Mouse (Mus musculus) kidney, postnatal 0 days (tissue): ENCODE measurements around the gene Atp1b2. TPM values are rescaled to one million over a fixed set of nuclear protein-coding genes. Genes with fewer than 3 reads are reported as not detected.

Experiments used
- ATAC-seq: fragments of 200-750 bp; cut with Nextera tagmentation; replicated peaks from 2 replicates; pipeline ENCODE4 v1.8.0; 2017; ENCODE audit warnings: low read depth, moderate number of reproducible peaks, moderate TSS enrichment, moderate library complexity; ENCODE audit not compliant: low FRiP score
- DNase-seq: peaks from one replicate; pipeline ENCODE4 v3.0.0-alpha.2; 2016; ENCODE audit warnings: low spot score
- H3K27ac ChIP-seq: fragments of 300-500 bp; sonication (generic); 2 replicates; pipeline ENCODE4 v1.5.1; 2014; ENCODE audit warnings: mild to moderate bottlenecking
- H3K27me3 ChIP-seq: fragments of 300-500 bp; sonication (generic); 2 replicates; pipeline ENCODE4 v1.6.1; 2014; ENCODE audit warnings: low read length, mixed read lengths; ENCODE audit not compliant: insufficient read depth
- H3K36me3 ChIP-seq: fragments of 300-500 bp; sonication (generic); 2 replicates; pipeline ENCODE4 v1.6.1; 2014; ENCODE audit warnings: low read length, mixed read lengths; ENCODE audit not compliant: insufficient read depth
- H3K4me1 ChIP-seq: fragments of 300-500 bp; sonication (generic); replicated peaks from 2 replicates; pipeline ENCODE4 v1.6.1; 2014; ENCODE audit warnings: antibody characterized with exemption, low read length, mixed read lengths; ENCODE audit not compliant: insufficient read depth
- H3K4me2 ChIP-seq: fragments of 300-500 bp; sonication (generic); 2 replicates; pipeline ENCODE4 v1.6.1; 2014; ENCODE audit warnings: mild to moderate bottlenecking, low read length, moderate library complexity, mixed read lengths
- H3K4me3 ChIP-seq: fragments of 300-500 bp; sonication (generic); replicated peaks from 2 replicates; pipeline ENCODE4 v1.5.1; 2014; ENCODE audit warnings: low read depth, low read length
- H3K9ac ChIP-seq: fragments of 300-500 bp; sonication (generic); 2 replicates; pipeline ENCODE4 v1.6.1; 2014; ENCODE audit warnings: low read depth, low read length
- H3K9me3 ChIP-seq: fragments of 300-500 bp; sonication (generic); replicated peaks from 2 replicates; pipeline ENCODE4 v1.6.1; 2016; ENCODE audit warnings: low read length, inconsistent platforms, mixed read lengths
- CTCF ChIP-seq: IDR thresholded peaks from 2 replicates; pipeline ENCODE4 v1.5.1; 2016; ENCODE audit warnings: antibody characterized with exemption, low read depth, mild to moderate bottlenecking, moderate library complexity
- WGBS: fragments of 180-500 bp; shearing (Covaris S2); extraction: QIAGEN DNeasy Blood & Tissue Kit; methylation state at CpG from one replicate; pipeline ENCODE4 v1.1.7; 2014; 5-methylcytosine and 5-hydroxymethylcytosine counted together
- polyA plus RNA-seq: library from polyadenylated mRNA; unstranded; fragments of >200 nt; fragmentation: Nextera tagmentation; extraction: Ambion mirVana; gene quantifications from 2 replicates; pipeline ENCODE4 v1.2.1, GENCODE M21; 2015

Gene Atp1b2
- polyA plus RNA-seq, 1 experiment from 2014 or later: 16.3 TPM

DNA sequence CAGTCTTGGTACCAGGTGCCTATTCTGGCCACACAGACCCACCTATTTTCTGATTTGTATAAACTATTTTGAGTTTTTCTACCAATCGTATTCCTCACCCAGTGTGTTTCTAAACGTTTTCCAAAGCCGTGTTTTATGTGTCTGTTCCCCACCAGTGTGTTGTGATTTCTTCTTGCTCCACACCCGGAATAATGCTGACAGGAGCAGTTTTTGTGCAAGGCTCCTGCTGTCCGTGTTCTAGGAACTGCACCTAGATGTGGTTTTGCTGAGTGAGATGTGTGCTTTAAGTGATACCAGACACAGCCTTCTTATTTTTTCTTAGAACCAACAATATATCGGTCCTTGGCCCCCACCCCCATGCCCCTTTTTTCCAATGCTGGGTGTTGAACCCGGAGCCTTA, 21.7 kb downstream of the Atp1b2 start:
- Histone ChIP-seq H3K27me3 (no peaks in the 10 kb centered on the region), H3K27ac (no peak overlapping the region), H3K9me3 (no peaks in the 10 kb centered on the region), H3K4me2 (no peak overlapping the region), H3K4me1 (0 out of 2 replicates have a peak, but pooled peaks cover 3% of the 10 kb centered on the region), H3K36me3 (peaks cover 20% of the 10 kb centered on the region), H3K4me3 (no peak overlapping the region), H3K9ac (no peak overlapping the region)
- TF ChIP-seq CTCF: no peak
- 78% methylated on average over 7 of the region's 7 CpGs for WGBS
- DNase-seq: no peak
- ATAC-seq: no peak

- ATAC-seq (no peak), DNase-seq (no peak)
- peaks cover 17% of the 10 kb centered on the region; the same call in 1 of the 2 replicates for H3K4me1 ChIP-seq
- H3K9ac ChIP-seq: no peak overlapping the region
- 57% methylated on average over 9 of the region's 9 CpGs for WGBS
- no peak overlapping the region for H3K27ac ChIP-seq
- no peak for TF ChIP-seq CTCF
- H3K36me3 ChIP-seq: peaks cover 3% of the 10 kb centered on the region; the same call in 1 of the 2 replicates
- H3K27me3 ChIP-seq: no peaks in the 10 kb centered on the region
- 0 out of 2 replicates have a peak overlapping the region, but pooled peaks have one; percentile 88 for H3K4me3 ChIP-seq
- peak overlapping the region; percentile 80 for H3K4me2 ChIP-seq
- no peaks in the 10 kb centered on the region for H3K9me3 ChIP-seq
Observed at GRCm38 (mm10) chr11:69582230-69582805, 23.4 kb downstream of the Atp1b2 start.

DNA sequence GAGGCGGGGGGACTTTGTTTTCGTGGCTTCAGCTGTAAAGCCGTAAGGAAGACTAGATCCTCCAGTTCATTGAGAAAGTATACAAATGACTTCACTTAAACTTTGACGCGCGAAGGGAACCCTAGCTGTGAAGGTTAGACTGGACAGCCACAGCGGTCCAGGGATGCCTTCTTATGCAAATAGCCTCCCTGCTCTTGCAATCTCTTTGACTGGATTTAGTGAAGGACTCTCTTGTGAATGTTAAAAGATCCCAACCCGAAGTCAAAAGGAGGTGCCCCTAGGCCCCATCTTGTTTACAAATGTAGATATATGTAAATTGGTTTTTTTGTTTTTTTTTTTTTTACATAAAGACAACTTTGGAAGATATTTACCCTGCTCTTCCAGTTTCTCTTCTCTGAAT, 23.9 kb downstream of the Atp1b2 start:
- WGBS: 1% methylated on average over 8 of the region's 8 CpGs
- no peak for ATAC-seq
- peak; percentile 48 for DNase-seq
- H3K9ac ChIP-seq: peak overlapping the region; percentile 88
- H3K36me3 ChIP-seq: no peaks in the 10 kb centered on the region
- peak overlapping the region; percentile 88 for H3K4me3 ChIP-seq
- no peaks in the 10 kb centered on the region for H3K27me3 ChIP-seq
- H3K4me1 ChIP-seq: peaks cover 17% of the 10 kb centered on the region; the same call in 1 of the 2 replicates
- no peaks in the 10 kb centered on the region for H3K9me3 ChIP-seq
- peak overlapping the region; percentile 80 for H3K4me2 ChIP-seq
- H3K27ac ChIP-seq: peak overlapping the region; percentile 99
- TF ChIP-seq CTCF: no peak

GRCm38 (mm10) chr11:69581147-69581688, 24.5 kb downstream of the Atp1b2 start:
- Histone ChIP-seq H3K9me3 (no peaks in the 10 kb centered on the region), H3K4me1 (peaks cover 17% of the 10 kb centered on the region; the same call in 1 of the 2 replicates), H3K9ac (peak overlapping the region; percentile 88), H3K4me2 (peak overlapping the region; percentile 80), H3K36me3 (no peaks in the 10 kb centered on the region), H3K4me3 (peak overlapping the region; percentile 88), H3K27ac (peak overlapping the region; percentile 99), H3K27me3 (no peaks in the 10 kb centered on the region)
- ATAC-seq: peak; percentile 83
- peak; percentile 98 for DNase-seq
- TF ChIP-seq CTCF: 0 out of 2 replicates have a peak, but pooled peaks have one; percentile 1
- WGBS: under 1% methylated on average over 36 of the region's 36 CpGs

- under 1% methylated on average over 25 of the region's 25 CpGs for WGBS
- Histone ChIP-seq H3K4me1 (peaks cover 17% of the 10 kb centered on the region; the same call in 1 of the 2 replicates), H3K9me3 (no peaks in the 10 kb centered on the region), H3K4me2 (peak overlapping the region; percentile 80), H3K27ac (peak overlapping the region; percentile 99), H3K27me3 (no peaks in the 10 kb centered on the region), H3K36me3 (no peaks in the 10 kb centered on the region), H3K9ac (peak overlapping the region; percentile 88), H3K4me3 (peak overlapping the region; percentile 88)
- no peak for DNase-seq
- ATAC-seq: 0 out of 2 replicates have a peak, but pooled peaks have one; percentile 2
- TF ChIP-seq CTCF: no peak
Observed at GRCm38 (mm10) chr11:69580572-69581146, 25.1 kb downstream of the Atp1b2 start.

- TF ChIP-seq CTCF: peak; percentile 24; the same call in 1 of the 2 replicates
- peak; percentile 99 for DNase-seq
- no peaks in the 10 kb centered on the region for H3K9me3 ChIP-seq
- H3K36me3 ChIP-seq: no peaks in the 10 kb centered on the region
- under 1% methylated on average over 13 of the region's 13 CpGs for WGBS
- no peaks in the 10 kb centered on the region for H3K27me3 ChIP-seq
- peak within 1 kb of the TSS; percentile 88 for H3K9ac ChIP-seq
- H3K4me2 ChIP-seq: peak within 1 kb of the TSS; percentile 94
- ATAC-seq: peak; percentile 59
- peak within 1 kb of the TSS; percentile 88 for H3K4me3 ChIP-seq
- peaks cover 17% of the 10 kb centered on the region; the same call in 1 of the 2 replicates for H3K4me1 ChIP-seq
- H3K27ac ChIP-seq: peak within 1 kb of the TSS; percentile 99
Observed at GRCm38 (mm10) chr11:69580091-69580514, 25.6 kb downstream of the Atp1b2 start, which contains the start of the genes Wrap53 and Trp53. Wrap53 (minus strand) TSS chr11:69580255. Trp53 (plus strand) TSS chr11:69580359.
